Mouse (Mus musculus): ENCODE measurements around the gene A230072I06Rik.

DNA sequence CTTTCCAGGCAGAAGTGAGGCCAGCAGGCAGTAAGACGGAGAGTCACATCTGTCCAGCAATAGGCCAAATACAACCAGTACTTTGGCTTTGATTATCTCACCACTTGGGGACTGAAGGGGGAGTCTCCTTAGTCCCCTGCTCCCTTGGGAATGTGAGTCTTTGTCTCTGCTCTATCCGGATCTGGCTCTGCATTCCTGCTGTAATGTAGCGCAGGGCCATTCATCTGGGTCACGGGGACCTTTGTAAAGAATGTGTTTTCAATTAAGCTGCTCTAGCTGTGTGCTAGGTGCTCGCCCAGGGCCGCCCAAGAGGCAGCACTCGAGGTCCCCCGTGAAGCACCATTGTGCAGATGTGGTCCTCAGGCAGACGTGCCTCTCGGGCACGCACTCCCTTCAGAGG lies 44.6 kb upstream of the A230072I06Rik start:
- TF ChIP-seq GATA1 (IDR thresholded peaks at IDR 0.05; ENCODE audit: borderline replicate concordance, low read length): no peak
- no peak for TF ChIP-seq TAL1 (conservative IDR thresholded peaks at IDR 0.05; ENCODE audit: low read depth, low read length)
- no peak for TF ChIP-seq CTCF (IDR thresholded peaks at IDR 0.05; ENCODE audit: low read depth, low read length)
- no peak for TF ChIP-seq GATA2 (IDR thresholded peaks at IDR 0.05; ENCODE audit: borderline replicate concordance, low read depth, low read length)
- no peak for TF ChIP-seq POLR2AphosphoS5 (IDR thresholded peaks at IDR 0.05; ENCODE audit: insufficient replicate concordance, low read depth, low read length)

All from G1E (cell line).